9 mouse cellular contexts compared by ENCODE assay signal in genomic region chr2:130433152-130433551, GRCm38 (mm10). TPM values are rescaled to one million over a fixed set of nuclear protein-coding genes. Genes with fewer than 3 reads are reported as not detected.
DNase-seq lines count a peak whose midpoint lies in the region; TF ChIP-seq lines count a peak whose summit lies in the region.
"Had no signal": no experiment of that assay in that cellular context is flagged by ENCODE, and none has a peak within 500 bp of the region (broad histone marks: within the 10 kb centered on the region; RNA-seq: fewer than 3 reads in every experiment).

No protein-coding gene starts in this region.

- peaks cover 6% of the 10 kb centered on the region for H3K4me1 ChIP-seq in thymus, adult 2 months (replicated peaks; ENCODE audit: control insufficient read depth, insufficient read depth, low read length)
- no peaks in the 10 kb centered on the region for H3K4me1 ChIP-seq in embryonic fibroblast, embryonic 13.5 days (ENCODE audit: control insufficient read depth, insufficient read depth, low read length)

- intact Hi-C loops in left cerebral cortex, postnatal 4 days (cut with DNase I), result no loop called here

- no peak overlapping the region for H3K4me3 ChIP-seq in thymus, adult 2 months (ENCODE audit: control insufficient read depth, insufficient read depth, low read length)
- no peak overlapping the region for H3K4me3 ChIP-seq in embryonic fibroblast, embryonic 13.5 days (ENCODE audit: insufficient read depth, low read length)

- H3K27ac ChIP-seq in thymus, adult 2 months (ENCODE audit: control insufficient read depth, insufficient read depth, low read length), result no peak overlapping the region
- H3K27ac ChIP-seq in embryonic fibroblast, embryonic 13.5 days (ENCODE audit: insufficient read depth, low read length), result no peak overlapping the region

- WGBS in thymus, adult 2 months, result 25% methylated on average over 4 of the region's 4 CpGs

- DNase-seq in frontal cortex, postnatal 36 days (ENCODE audit: low spot score in 2 of 2), result peak; percentile 30 to 72
- DNase-seq in frontal cortex, postnatal 10 days (ENCODE audit: low spot score in 2 of 2), result no peak
- peak; percentile 67 for DNase-seq in thymus, adult 2 months
- DNase-seq in thymus, adult 18-20 months, result no peak
- DNase-seq in left cerebral cortex, postnatal 4 days, result peak; percentile 37
- peak; percentile 75 for DNase-seq in naive thymus-derived CD4-positive, alpha-beta T cell, adult 2 months (ENCODE audit: low read depth)
- DNase-seq in urinary bladder, postnatal 4 days (ENCODE audit: low spot score in 2 of 2), result no peak

- no peak for TF ChIP-seq POLR2A in thymus, adult 2 months (IDR thresholded peaks at IDR 0.05; ENCODE audit: control insufficient read depth, extremely low read depth, insufficient read depth, low read length, poor library complexity)
- TF ChIP-seq POLR2A in embryonic fibroblast, embryonic 13.5 days (IDR thresholded peaks at IDR 0.05; ENCODE audit: low read depth, low read length), result no peak

- peaks cover 4% of the 10 kb centered on the region for H3K36me3 ChIP-seq in thymus, adult 2 months (ENCODE audit: control insufficient read depth, insufficient read depth, low read length)

- no peaks in the 10 kb centered on the region for H3K27me3 ChIP-seq in thymus, adult 2 months (ENCODE audit: control insufficient read depth, insufficient read depth, low read length)

- TF ChIP-seq CTCF in thymus, adult 2 months (IDR thresholded peaks at IDR 0.05; ENCODE audit: borderline replicate concordance, control insufficient read depth, extremely low read depth, insufficient read depth, low read length, poor library complexity), result peak; percentile 59; the same call in 1 of the 2 replicates
- peak; percentile 47; the same call in 1 of the 2 replicates for TF ChIP-seq CTCF in embryonic fibroblast, embryonic 13.5 days (IDR thresholded peaks at IDR 0.05; ENCODE audit: borderline replicate concordance, insufficient read depth, low read length)

RNA-seq across cellular contexts. Expression of gene Pced1a, which starts 8.7 kb away (rescaled TPM):
- polyA plus RNA-seq in thymus, adult 2 months (2012; rRNA removed), result 42.8 and 44.7 TPM in 2 replicates
- 15.8 and 18.7 TPM in 2 replicates for polyA plus RNA-seq in embryonic fibroblast, embryonic 13.5 days (2011; ENCODE audit: insufficient read length, low read depth, missing spikeins)
- 10 to 100 TPM; 31.7 to 33.2 TPM for total RNA-seq in left cerebral cortex, postnatal 4 days (2021)

RNA-seq across cellular contexts. Expression of gene Vps16, which starts 9.0 kb away (rescaled TPM):
- polyA plus RNA-seq in thymus, adult 2 months (2012; rRNA removed), result 189 and 213 TPM in 2 replicates
- polyA plus RNA-seq in embryonic fibroblast, embryonic 13.5 days (2011; ENCODE audit: insufficient read length, low read depth, missing spikeins), result 84.9 and 90.1 TPM in 2 replicates
- 100 to 1,000 TPM in 1 of 2 experiments, 10 to 100 TPM in 1; 96.4 to 113 TPM for total RNA-seq in left cerebral cortex, postnatal 4 days (2021)

RNA-seq across cellular contexts. Expression of gene Ptpra, which starts 16.9 kb away (rescaled TPM):
- 109 and 113 TPM in 2 replicates for polyA plus RNA-seq in thymus, adult 2 months (2012; rRNA removed)
- polyA plus RNA-seq in embryonic fibroblast, embryonic 13.5 days (2011; ENCODE audit: insufficient read length, low read depth, missing spikeins), result 116 and 121 TPM in 2 replicates
- total RNA-seq in left cerebral cortex, postnatal 4 days (2021), result 100 to 1,000 TPM; 243 to 247 TPM

RNA-seq across cellular contexts. Expression of gene Tmem239, which starts 26.9 kb away (rescaled TPM):
- polyA plus RNA-seq in thymus, adult 2 months (2012; rRNA removed), result not detected in 2 replicates
- not detected in 2 replicates for polyA plus RNA-seq in embryonic fibroblast, embryonic 13.5 days (2011; ENCODE audit: insufficient read length, low read depth, missing spikeins)
- total RNA-seq in left cerebral cortex, postnatal 4 days (2021), result not detected
- polyA plus RNA-seq: large intestine, adult 2 months had no signal

RNA-seq across cellular contexts. Expression of gene 1700020A23Rik, which starts 28.1 kb away (rescaled TPM):
- polyA plus RNA-seq in thymus, adult 2 months (2012; rRNA removed), result 0.26 TPM in 1 of 2 replicates, not detected in the other
- not detected in 2 replicates for polyA plus RNA-seq in embryonic fibroblast, embryonic 13.5 days (2011; ENCODE audit: insufficient read length, low read depth, missing spikeins)
- not detected for total RNA-seq in left cerebral cortex, postnatal 4 days (2021)
- polyA plus RNA-seq: large intestine, adult 2 months had no signal

Comparison
In these comparisons a context has a peak if more than half of its experiments do, and no peak if none do; other contexts are left out.
1. DNase-seq: peak in frontal cortex, postnatal 36 days (2 of 2), thymus, adult 2 months (single experiment), left cerebral cortex, postnatal 4 days (single experiment) and naive thymus-derived CD4-positive, alpha-beta T cell, adult 2 months (single experiment); none in frontal cortex, postnatal 10 days (0 of 2), thymus, adult 18-20 months (0 of 2) and urinary bladder, postnatal 4 days (0 of 2).